Mouse (Mus musculus): ENCODE measurements around the gene Zcrb1. TPM values are rescaled to one million over a fixed set of nuclear protein-coding genes. Genes with fewer than 3 reads are reported as not detected.

Zcrb1 gene
- total and polyA plus RNA-seq, 2 experiments from 2014 or later: 52.6 to 147 TPM

GRCm38 (mm10) chr15:93420596-93420995 is 22.5 kb upstream of the Zcrb1 start:
- no peaks in the 10 kb centered on the region for H3K4me1 ChIP-seq (ENCODE audit: insufficient read depth)
- H3K36me3 ChIP-seq (ENCODE audit: insufficient read depth): 0 out of 2 replicates have a peak, but pooled peaks cover 5% of the 10 kb centered on the region
- H3K9ac ChIP-seq: no peak overlapping the region
- DNase-seq: no peak
- 83% methylated on average over 7 of the region's 7 CpGs for WGBS
- no peak for ATAC-seq
- H3K9me3 ChIP-seq (ENCODE audit: low read length): no peaks in the 10 kb centered on the region
- H3K4me3 ChIP-seq (ENCODE audit: low read depth, low read length): no peak overlapping the region
- no peak overlapping the region for H3K27ac ChIP-seq (ENCODE audit: low read depth, low read length)
- no peaks in the 10 kb centered on the region for H3K27me3 ChIP-seq (ENCODE audit: insufficient read depth, low read length)
- no peak for TF ChIP-seq CTCF (IDR thresholded peaks at IDR 0.05; ENCODE audit: low read depth)
- no peak overlapping the region for H3K4me2 ChIP-seq (ENCODE audit: low read depth)

GRCm38 (mm10) chr15:93416300-93416699 is 18.2 kb upstream of the Zcrb1 start:
- H3K27me3 ChIP-seq (ENCODE audit: insufficient read depth, low read length): no peaks in the 10 kb centered on the region
- DNase-seq: no peak
- no peak overlapping the region for H3K4me2 ChIP-seq (ENCODE audit: low read depth)
- H3K4me3 ChIP-seq (ENCODE audit: low read depth, low read length): no peak overlapping the region
- no peaks in the 10 kb centered on the region for H3K9me3 ChIP-seq (ENCODE audit: low read length)
- TF ChIP-seq CTCF (IDR thresholded peaks at IDR 0.05; ENCODE audit: low read depth): no peak
- WGBS: 80% methylated on average over 6 of the region's 6 CpGs
- H3K27ac ChIP-seq (ENCODE audit: low read depth, low read length): no peak overlapping the region
- H3K9ac ChIP-seq: no peak overlapping the region
- H3K36me3 ChIP-seq (ENCODE audit: insufficient read depth): peaks cover 10% of the 10 kb centered on the region
- ATAC-seq: no peak
- H3K4me1 ChIP-seq (ENCODE audit: insufficient read depth): no peaks in the 10 kb centered on the region

GRCm38 (mm10) chr15:93414456-93414855 is 16.3 kb upstream of the Zcrb1 start:
- TF ChIP-seq CTCF (IDR thresholded peaks at IDR 0.05; ENCODE audit: low read depth): no peak
- Histone ChIP-seq H3K9ac (no peak overlapping the region), H3K9me3 (ENCODE audit: low read length) (no peaks in the 10 kb centered on the region), H3K27ac (ENCODE audit: low read depth, low read length) (no peak overlapping the region), H3K4me3 (ENCODE audit: low read depth, low read length) (no peak overlapping the region), H3K27me3 (ENCODE audit: insufficient read depth, low read length) (no peaks in the 10 kb centered on the region), H3K36me3 (ENCODE audit: insufficient read depth) (peaks cover 10% of the 10 kb centered on the region), H3K4me1 (ENCODE audit: insufficient read depth) (no peaks in the 10 kb centered on the region), H3K4me2 (ENCODE audit: low read depth) (no peak overlapping the region)
- ATAC-seq: no peak
- DNase-seq: no peak
- 93% methylated on average over 9 of the region's 9 CpGs for WGBS

- 99% methylated on average over 3 of the region's 3 CpGs for whole genome bisulfite sequencing
- Histone ChIP-seq H3K36me3 (ENCODE audit: insufficient read depth) (peaks cover 10% of the 10 kb centered on the region), H3K9me3 (ENCODE audit: low read length) (no peaks in the 10 kb centered on the region), H3K4me3 (ENCODE audit: low read depth, low read length) (no peak overlapping the region), H3K4me2 (ENCODE audit: low read depth) (no peak overlapping the region), H3K9ac (no peak overlapping the region), H3K4me1 (ENCODE audit: insufficient read depth) (no peaks in the 10 kb centered on the region), H3K27me3 (ENCODE audit: insufficient read depth, low read length) (no peaks in the 10 kb centered on the region), H3K27ac (ENCODE audit: low read depth, low read length) (no peak overlapping the region)
- ATAC-seq (no peak), DNase-seq (no peak)
- TF ChIP-seq CTCF (IDR thresholded peaks at IDR 0.05; ENCODE audit: low read depth): no peak
Observed at GRCm38 (mm10) chr15:93412445-93412844, 14.3 kb upstream of the Zcrb1 start.

GRCm38 (mm10) chr15:93406492-93406891 is 8.4 kb upstream of the Zcrb1 start:
- DNase-seq (no peak), ATAC-seq (no peak)
- no peak overlapping the region for H3K27ac ChIP-seq (ENCODE audit: low read depth, low read length)
- no peak overlapping the region for H3K4me2 ChIP-seq (ENCODE audit: low read depth)
- no peak for TF ChIP-seq CTCF (IDR thresholded peaks at IDR 0.05; ENCODE audit: low read depth)
- no peak overlapping the region for H3K9ac ChIP-seq
- H3K4me1 ChIP-seq (ENCODE audit: insufficient read depth): no peaks in the 10 kb centered on the region
- H3K4me3 ChIP-seq (ENCODE audit: low read depth, low read length): no peak overlapping the region
- no peaks in the 10 kb centered on the region for H3K9me3 ChIP-seq (ENCODE audit: low read length)
- no peaks in the 10 kb centered on the region for H3K27me3 ChIP-seq (ENCODE audit: insufficient read depth, low read length)
- H3K36me3 ChIP-seq (ENCODE audit: insufficient read depth): 0 out of 2 replicates have a peak, but pooled peaks cover 4% of the 10 kb centered on the region
- WGBS: 97% methylated on average over 5 of the region's 5 CpGs

- no peak overlapping the region for H3K27ac ChIP-seq (ENCODE audit: low read depth, low read length)
- ATAC-seq: no peak
Observed at GRCm38 (mm10) chr15:93405446-93405986, 7.4 kb upstream of the Zcrb1 start.

GRCm38 (mm10) chr15:93404849-93405248 is 6.7 kb upstream of the Zcrb1 start:
- no peak overlapping the region for H3K9ac ChIP-seq

More at GRCm38 (mm10) chr15:93405446-93405986, 7.4 kb upstream of the Zcrb1 start:
- no peak for DNase-seq
- Histone ChIP-seq H3K4me1 (ENCODE audit: insufficient read depth) (no peaks in the 10 kb centered on the region), H3K4me2 (ENCODE audit: low read depth) (no peak overlapping the region), H3K9me3 (ENCODE audit: low read length) (no peaks in the 10 kb centered on the region), H3K36me3 (ENCODE audit: insufficient read depth) (0 out of 2 replicates have a peak, but pooled peaks cover 4% of the 10 kb centered on the region), H3K9ac (no peak overlapping the region), H3K27me3 (ENCODE audit: insufficient read depth, low read length) (no peaks in the 10 kb centered on the region), H3K4me3 (ENCODE audit: low read depth, low read length) (no peak overlapping the region)
- no peak for TF ChIP-seq CTCF (IDR thresholded peaks at IDR 0.05; ENCODE audit: low read depth)
- WGBS: 96% methylated on average over 7 of the region's 7 CpGs

More at GRCm38 (mm10) chr15:93404849-93405248, 6.7 kb upstream of the Zcrb1 start:
- no peak for TF ChIP-seq CTCF (IDR thresholded peaks at IDR 0.05; ENCODE audit: low read depth)
- Histone ChIP-seq H3K4me2 (ENCODE audit: low read depth) (no peak overlapping the region), H3K36me3 (ENCODE audit: insufficient read depth) (0 out of 2 replicates have a peak, but pooled peaks cover 4% of the 10 kb centered on the region), H3K27ac (ENCODE audit: low read depth, low read length) (no peak overlapping the region), H3K4me1 (ENCODE audit: insufficient read depth) (peaks cover under 1% of the 10 kb centered on the region), H3K9me3 (ENCODE audit: low read length) (no peaks in the 10 kb centered on the region), H3K4me3 (ENCODE audit: low read depth, low read length) (no peak overlapping the region), H3K27me3 (ENCODE audit: insufficient read depth, low read length) (no peaks in the 10 kb centered on the region)
- no peak for ATAC-seq
- DNase-seq: no peak

All from forebrain, postnatal 0 days (tissue).